Mouse (Mus musculus) ES-Bruce4 (cell line): Measurements from ENCODE around the gene Itga9.

ENCODE experiments used
- CTCF ChIP-seq: IDR thresholded peaks from one replicate; pipeline ENCODE4 v1.8.1; 2011; ENCODE audit warnings: low read depth, low read length
- EP300 ChIP-seq: IDR thresholded peaks from 2 replicates; pipeline ENCODE4 v1.6.1; 2011; ENCODE audit warnings: low read depth, low read length; ENCODE audit not compliant: insufficient read depth
- POLR2A ChIP-seq: IDR thresholded peaks from one replicate; pipeline ENCODE4 v1.8.1; 2011; ENCODE audit warnings: low read length; ENCODE audit not compliant: insufficient read depth

GRCm38 (mm10) chr9:118925286-118926110, 319.0 kb downstream of the Itga9 start:
- TF ChIP-seq CTCF (no peak), EP300 (0 out of 2 replicates have a peak, but pooled peaks have one; percentile 1), POLR2A (no peak)
